Mouse (Mus musculus) urinary bladder, postnatal 10 days (tissue): Measurements from ENCODE around the gene Olfr1105.

Experiments used
- DNase-seq: peaks from one replicate; pipeline ENCODE4 v3.0.0; 2022; ENCODE audit warnings: low spot score

The Olfr1105 gene

GRCm38 (mm10) chr2:87036431-87036830, at the start of gene Olfr1105:
TSS of gene Olfr1105 (minus strand) at chr2:87036531.
- no peak for DNase-seq

DNA sequence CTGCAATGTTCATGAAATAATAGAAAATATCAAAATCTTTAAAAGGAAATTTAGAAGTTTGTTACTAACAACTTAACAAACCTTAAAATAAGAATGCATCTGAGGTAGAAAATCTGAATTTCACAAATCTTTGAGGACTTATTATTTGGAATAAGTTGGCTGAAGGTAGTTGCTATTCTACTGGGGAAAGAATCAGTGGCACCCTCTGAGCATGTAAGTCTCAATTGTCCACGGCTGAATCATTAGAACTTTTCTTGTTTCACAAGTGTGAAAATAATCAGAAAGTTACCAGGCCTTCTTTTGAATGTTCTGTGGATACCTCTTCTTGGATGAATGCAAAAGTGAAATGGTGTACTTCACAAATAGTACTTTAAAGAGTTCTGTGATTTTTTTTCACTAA, 39.4 kb upstream of the Olfr1105 start, which contains the start of gene Olfr1107:
Olfr1107 (minus strand) TSS at position 101 of the 400 bp plus-strand sequence.
- no peak for DNase-seq

GRCm38 (mm10) chr2:87052173-87052572, 15.8 kb upstream of the Olfr1105 start, which contains the start of gene Olfr1106:
TSS of gene Olfr1106 (minus strand) at chr2:87052273.
- no peak for DNase-seq

DNA sequence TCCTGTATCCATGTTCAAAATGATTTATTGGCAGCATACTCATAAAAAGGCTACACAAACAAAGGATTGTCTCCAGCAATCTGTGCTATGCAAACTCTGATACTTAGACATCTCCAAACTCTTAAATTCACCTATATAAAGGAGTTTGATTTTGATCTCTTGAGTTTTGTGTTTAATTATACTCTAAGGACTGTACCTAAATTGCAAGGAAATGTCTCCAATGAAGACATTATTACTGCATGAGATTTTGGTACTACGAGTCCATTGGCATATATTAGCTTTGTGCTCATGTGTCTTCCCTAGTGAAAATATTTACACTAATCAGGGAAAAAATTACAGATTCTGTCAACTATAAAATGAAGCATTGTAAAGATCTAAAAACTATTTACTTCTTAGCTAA, 9.4 kb downstream of the Olfr1105 start, which contains the start of gene Olfr1104:
Olfr1104 (minus strand) TSS at position 101 of the 400 bp plus-strand sequence.
- no peak for DNase-seq

DNA sequence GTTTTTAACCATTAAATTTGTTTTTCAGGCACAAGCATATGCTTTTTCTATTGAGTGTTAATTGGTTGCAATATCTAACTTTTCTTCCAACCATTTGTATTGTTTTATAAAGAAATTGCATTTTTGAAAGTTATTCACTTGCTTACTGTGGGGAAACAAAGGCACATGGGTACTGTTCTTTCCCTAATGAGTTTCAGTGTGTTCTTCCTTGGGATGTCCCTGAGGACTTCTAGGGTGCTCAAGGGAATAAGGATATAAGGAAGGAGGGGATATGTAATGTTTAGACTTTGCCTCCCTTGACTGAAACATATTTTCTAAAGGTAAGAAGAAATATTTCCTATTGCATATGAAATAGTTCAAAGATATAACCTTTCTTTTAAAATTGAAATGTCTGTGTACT, 38.2 kb downstream of the Olfr1105 start, which contains the start of gene Olfr1102:
Olfr1102 (plus strand) TSS at position 301 of the 400 bp plus-strand sequence.
- no peak for DNase-seq

GRCm38 (mm10) chr2:86991121-86991520, 45.2 kb downstream of the Olfr1105 start, which contains the start of gene Olfr1101:
TSS of gene Olfr1101 (minus strand) at chr2:86991221.
- no peak for DNase-seq
